In genomic region chr9:95221310-95221709, GRCm38 (mm10) we compare ENCODE assay signal across 14 mouse cellular contexts.
DNase-seq lines count a peak whose midpoint lies in the region; ATAC-seq lines count a peak whose summit lies in the region.
"Had no signal": no experiment of that assay in that cellular context is flagged by ENCODE, and none has a peak within 500 bp of the region (broad histone marks: within the 10 kb centered on the region; RNA-seq: fewer than 3 reads in every experiment).

No protein-coding gene starts in this region.

- no peaks in the 10 kb centered on the region for H3K36me3 ChIP-seq in kidney, embryonic 16.5 days (ENCODE audit: insufficient read depth, low read length)
- H3K36me3 ChIP-seq: embryonic facial prominence, embryonic 10.5 days; heart, embryonic 12.5 days had no signal

- no peak overlapping the region for H3K27ac ChIP-seq in kidney, embryonic 16.5 days (ENCODE audit: low read length)
- H3K27ac ChIP-seq: embryonic facial prominence, embryonic 10.5 days; forebrain, embryonic 13.5 days had no signal

- DNase-seq in kidney, adult 9 months: peak; percentile 21
- peak; percentile 4 to 33 for DNase-seq in lung, adult 18-20 months
- DNase-seq in lung, postnatal 4 days: no peak
- DNase-seq in lung, postnatal 25 days (ENCODE audit: low spot score): peak; percentile 43
- no peak for DNase-seq in adrenal gland, postnatal 36 days
- DNase-seq: adrenal gland, postnatal 25 days; cerebellum, adult 2 months; cerebellum, postnatal 10 days; forebrain, postnatal 0 days; gastrocnemius, postnatal 14 days had no signal

- ATAC-seq in kidney, embryonic 16.5 days (ENCODE audit: low FRiP score, low TSS enrichment): no peak
- ATAC-seq: forebrain, embryonic 13.5 days; forebrain, postnatal 0 days had no signal

- no peak overlapping the region for H3K9ac ChIP-seq in kidney, embryonic 16.5 days (replicated peaks; ENCODE audit: low read length)
- H3K9ac ChIP-seq: forebrain, embryonic 13.5 days; forebrain, postnatal 0 days; heart, embryonic 12.5 days had no signal

- WGBS in kidney, embryonic 16.5 days: 81% methylated on average over 5 of the region's 5 CpGs

- no peak overlapping the region for H3K4me3 ChIP-seq in kidney, embryonic 16.5 days (ENCODE audit: low read length)
- H3K4me3 ChIP-seq: embryonic facial prominence, embryonic 10.5 days; forebrain, embryonic 13.5 days; heart, embryonic 12.5 days had no signal

- H3K4me2 ChIP-seq in kidney, embryonic 16.5 days (replicated peaks; ENCODE audit: low read depth, low read length): no peak overlapping the region
- H3K4me2 ChIP-seq: forebrain, embryonic 13.5 days; heart, embryonic 12.5 days had no signal

- no peaks in the 10 kb centered on the region for H3K27me3 ChIP-seq in kidney, embryonic 16.5 days (ENCODE audit: insufficient read depth, low read length)
- H3K27me3 ChIP-seq: forebrain, embryonic 13.5 days; heart, embryonic 12.5 days had no signal

- H3K4me1 ChIP-seq in kidney, embryonic 16.5 days (ENCODE audit: insufficient read depth, low read length): no peaks in the 10 kb centered on the region
- H3K4me1 ChIP-seq: embryonic facial prominence, embryonic 10.5 days; forebrain, embryonic 13.5 days had no signal

- H3K9me3 ChIP-seq in kidney, embryonic 16.5 days (ENCODE audit: low read length): no peaks in the 10 kb centered on the region
- H3K9me3 ChIP-seq: embryonic facial prominence, embryonic 10.5 days; forebrain, embryonic 13.5 days; heart, embryonic 12.5 days had no signal

Comparison
In these comparisons a context has a peak if more than half of its experiments do, and no peak if none do; other contexts are left out.
1. DNase-seq: peak in kidney, adult 9 months (single experiment), lung, adult 18-20 months (2 of 2) and lung, postnatal 25 days (single experiment); none in lung, postnatal 4 days (0 of 2) and adrenal gland, postnatal 36 days (0 of 2).